Mouse (Mus musculus) G1E (cell line): ENCODE data around the gene Dmpk. TPM values are rescaled to one million over a fixed set of nuclear protein-coding genes. Genes with fewer than 3 reads are reported as not detected.
A peak's percentile ranks its signal among the peaks of the same experiment; 100 is the strongest.

ENCODE experiments used
- ATAC-seq: 2 replicates; pipeline ENCODE4 v1.8.0; 2016; ENCODE audit warnings: mild to moderate bottlenecking; ENCODE audit not compliant: insufficient number of reproducible peaks, poor library complexity, low FRiP score, severe bottlenecking; ENCODE audit errors: extremely low read depth
- DNase-seq: peaks from one replicate; pipeline ENCODE4 v3.0.0; 2012; ENCODE audit warnings: low spot score
- H3K27me3 ChIP-seq: 2 replicates; pipeline ENCODE4 v1.6.1; 2012; ENCODE audit warnings: mild to moderate bottlenecking, low read length, inconsistent platforms; ENCODE audit not compliant: insufficient read depth
- H3K36me3 ChIP-seq: replicated peaks from 2 replicates; pipeline ENCODE3; 2012; ENCODE audit warnings: mild to moderate bottlenecking, inconsistent platforms
- H3K4me1 ChIP-seq: 2 replicates; pipeline ENCODE4 v1.6.1; 2012; ENCODE audit warnings: low read depth, low read length, inconsistent platforms, mixed read lengths; ENCODE audit not compliant: insufficient read depth
- H3K4me3 ChIP-seq: 2 replicates; pipeline ENCODE4 v1.5.1; 2012; ENCODE audit warnings: low read depth, mild to moderate bottlenecking, inconsistent platforms, low read length, moderate library complexity, mixed read lengths
- H3K9me3 ChIP-seq: replicated peaks from 2 replicates; pipeline ENCODE4 v1.6.1; 2012; ENCODE audit warnings: inconsistent platforms
- CTCF ChIP-seq: IDR thresholded peaks from 2 replicates; pipeline ENCODE4 v1.5.1; 2012; ENCODE audit warnings: low read depth, low read length, inconsistent platforms, mixed read lengths
- GATA1 ChIP-seq: IDR thresholded peaks from 2 replicates; pipeline ENCODE4 v1.6.1; 2012; ENCODE audit warnings: borderline replicate concordance, low read length, inconsistent platforms, mixed read lengths
- GATA2 ChIP-seq: IDR thresholded peaks from 2 replicates; pipeline ENCODE4 v1.6.1; 2012; ENCODE audit warnings: low read depth, low read length, inconsistent platforms, borderline replicate concordance
- POLR2AphosphoS5 ChIP-seq: IDR thresholded peaks from 2 replicates; pipeline ENCODE4 v1.6.1; 2012; ENCODE audit warnings: low read depth, low read length, inconsistent platforms; ENCODE audit not compliant: insufficient replicate concordance
- TAL1 ChIP-seq: conservative IDR thresholded peaks from 2 replicates; pipeline ENCODE4 v1.6.1; 2012; ENCODE audit warnings: low read depth, low read length, inconsistent platforms, mixed read lengths
- polyA plus RNA-seq: library from polyadenylated mRNA; stranded (reverse); fragments of >175 nt; gene quantifications from 2 replicates; pipeline ENCODE4 v1.2.3, GENCODE M21; 2012
- total RNA-seq, 2 experiments: library from RNA; stranded (forward) in 1 of 2; stranded (reverse) in 1 of 2; fragments of 200-1000 nt in 1 of 2; fragments of >200 nt in 1 of 2; fragmentation: Nextera tagmentation in 1 of 2; gene quantifications; 2 replicates each; pipeline ENCODE4 v1.2.3; 2014 to 2017

Dmpk gene
- total and polyA plus RNA-seq, 3 experiments = 7.3 to 82.1 (median 27.5) TPM

GRCm38 (mm10) chr7:19051161-19051560, 32.5 kb upstream of the Dmpk start:
- no peak for DNase-seq
- no peak for ATAC-seq
- H3K36me3 ChIP-seq = peaks cover 100% of the 10 kb centered on the region

GRCm38 (mm10) chr7:19052345-19053135, 31.1 kb upstream of the Dmpk start:
- no peak for ATAC-seq

More at GRCm38 (mm10) chr7:19051161-19051560, 32.5 kb upstream of the Dmpk start:
- no peaks in the 10 kb centered on the region for H3K27me3 ChIP-seq
- TF ChIP-seq GATA2 (no peak), POLR2AphosphoS5 (no peak), GATA1 (no peak), TAL1 (no peak), CTCF (no peak)
- H3K4me1 ChIP-seq = no peaks in the 10 kb centered on the region
- H3K4me3 ChIP-seq = no peak overlapping the region
- no peaks in the 10 kb centered on the region for H3K9me3 ChIP-seq

DNA sequence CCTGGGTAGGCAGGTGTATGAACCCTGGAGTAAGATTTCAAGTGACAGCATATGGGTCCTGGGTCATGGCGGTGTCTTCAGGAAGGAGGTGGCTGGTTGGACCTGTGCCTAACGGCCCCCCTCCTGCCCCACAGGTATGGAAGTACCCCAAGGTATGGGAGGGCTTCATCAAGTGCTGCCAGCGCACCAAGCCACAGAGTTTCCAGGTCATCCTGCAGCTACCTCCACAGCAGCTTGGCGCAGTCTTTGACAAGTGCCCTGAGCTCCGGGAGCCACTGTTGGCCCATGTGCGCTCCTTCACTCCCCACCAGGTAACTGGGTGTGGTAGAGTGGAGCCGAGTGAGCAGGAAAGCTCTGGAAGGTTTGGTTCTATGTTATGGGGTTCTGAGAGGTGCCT, 30.5 kb upstream of the Dmpk start:
- ATAC-seq = no peak
- H3K36me3 ChIP-seq = peaks cover 100% of the 10 kb centered on the region

More at GRCm38 (mm10) chr7:19052345-19053135, 31.1 kb upstream of the Dmpk start:
- no peak for DNase-seq
- Histone ChIP-seq H3K27me3 (no peaks in the 10 kb centered on the region), H3K36me3 (peaks cover 100% of the 10 kb centered on the region), H3K9me3 (no peaks in the 10 kb centered on the region), H3K4me3 (no peak overlapping the region), H3K4me1 (no peaks in the 10 kb centered on the region)
- TF ChIP-seq TAL1 (no peak), GATA1 (no peak), POLR2AphosphoS5 (no peak)

DNA sequence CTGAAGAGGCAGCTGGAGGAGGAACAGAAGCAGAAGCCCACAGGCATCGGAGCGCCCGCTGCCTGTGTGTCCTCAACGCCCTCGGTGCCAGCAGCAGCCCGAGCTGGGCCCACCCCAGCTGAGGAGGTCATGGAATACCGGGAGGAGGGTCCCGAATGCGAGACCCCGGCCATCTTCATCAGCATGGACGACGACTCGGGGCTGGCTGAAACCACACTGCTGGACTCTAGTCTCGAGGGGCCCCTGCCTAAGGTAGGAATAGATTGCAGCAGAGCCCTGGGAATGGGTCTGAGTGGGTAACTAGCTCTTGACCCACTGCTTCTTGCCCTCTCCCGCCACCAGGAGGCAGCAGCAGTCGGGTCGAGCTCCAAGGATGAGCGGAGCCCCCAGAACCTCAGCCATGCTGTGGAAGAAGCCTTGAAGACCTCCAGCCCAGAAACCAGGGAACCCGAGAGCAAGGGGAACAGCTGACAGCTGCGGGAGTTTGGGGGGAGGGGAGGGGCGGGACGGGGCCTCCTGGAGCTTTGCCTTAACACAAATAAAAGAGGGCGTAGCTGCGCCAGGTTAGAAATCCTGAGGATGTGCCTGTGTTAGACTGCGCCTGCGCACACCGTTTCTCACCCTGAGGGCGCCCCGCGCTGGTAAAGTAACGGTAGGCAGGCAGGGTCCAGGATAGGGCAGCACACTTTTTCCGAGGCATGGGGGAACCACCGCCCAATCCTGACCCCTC, 29.4 kb upstream of the Dmpk start, which contains the start of gene Rsph6a:
Gene Rsph6a (plus strand): TSS at position 644 of the 730 bp plus-strand sequence.
- Histone ChIP-seq H3K36me3 (peaks cover 95% of the 10 kb centered on the region), H3K9me3 (no peaks in the 10 kb centered on the region), H3K4me1 (no peaks in the 10 kb centered on the region), H3K4me3 (no peak within 1 kb of the TSS), H3K27me3 (no peaks in the 10 kb centered on the region)
- ATAC-seq (no peak), DNase-seq (peak; percentile 23)
- TF ChIP-seq POLR2AphosphoS5 = no peak
- 0 out of 2 replicates have a peak, but pooled peaks have one; percentile 17 for TF ChIP-seq CTCF

More for the DNA sequence above, 30.5 kb upstream of the Dmpk start:
- Histone ChIP-seq H3K27me3 (no peaks in the 10 kb centered on the region), H3K4me1 (no peaks in the 10 kb centered on the region), H3K4me3 (no peak overlapping the region), H3K9me3 (no peaks in the 10 kb centered on the region)
- no peak for DNase-seq
- TF ChIP-seq TAL1 = no peak
- no peak for TF ChIP-seq POLR2AphosphoS5
- TF ChIP-seq CTCF = no peak
- TF ChIP-seq GATA2 = no peak
- TF ChIP-seq GATA1 = no peak

- Histone ChIP-seq H3K4me3 (no peak overlapping the region), H3K27me3 (no peaks in the 10 kb centered on the region), H3K36me3 (peaks cover 90% of the 10 kb centered on the region), H3K4me1 (no peaks in the 10 kb centered on the region), H3K9me3 (no peaks in the 10 kb centered on the region)
- no peak for DNase-seq
- no peak for ATAC-seq
- TF ChIP-seq CTCF (no peak), GATA1 (no peak), GATA2 (no peak), TAL1 (no peak), POLR2AphosphoS5 (no peak)
These were observed 28.9 kb upstream of the Dmpk start for GRCm38 (mm10) chr7:19054777-19055076.

DNA sequence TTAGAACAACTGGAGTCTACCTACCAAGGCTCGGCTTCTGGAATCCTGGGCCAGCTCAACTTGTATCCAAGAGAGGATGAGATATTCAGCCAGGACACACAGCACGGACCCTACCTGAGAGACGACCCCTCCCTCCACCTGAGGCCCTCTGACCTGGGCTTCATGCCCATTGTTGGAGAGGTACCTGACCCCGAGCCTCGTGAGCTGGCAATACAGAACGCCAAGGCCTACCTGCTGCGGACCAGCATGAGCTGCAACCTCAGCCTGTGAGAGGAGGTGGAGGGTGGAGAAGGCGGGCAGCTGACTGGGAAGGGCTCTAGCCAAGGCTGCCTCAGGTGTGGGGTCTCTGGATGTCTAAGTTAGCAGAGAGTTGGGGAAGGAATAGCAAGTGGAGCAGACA, 28.5 kb upstream of the Dmpk start:
- peaks cover 86% of the 10 kb centered on the region for H3K36me3 ChIP-seq
- ATAC-seq (no peak), DNase-seq (no peak)
- no peaks in the 10 kb centered on the region for H3K4me1 ChIP-seq
- no peaks in the 10 kb centered on the region for H3K9me3 ChIP-seq
- no peak overlapping the region for H3K4me3 ChIP-seq
- TF ChIP-seq TAL1 (no peak), POLR2AphosphoS5 (no peak), CTCF (no peak)
- no peaks in the 10 kb centered on the region for H3K27me3 ChIP-seq
